Mouse (Mus musculus) heart, embryonic 12.5 days (tissue): Measurements from ENCODE around the gene Slc37a2. TPM values are rescaled to one million over a fixed set of nuclear protein-coding genes. Genes with fewer than 3 reads are reported as not detected.

Source experiments
- ATAC-seq: fragments of 200-750 bp; cut with Nextera tagmentation; 2 replicates; pipeline ENCODE4 v1.8.0; 2017; ENCODE audit warnings: moderate TSS enrichment, moderate library complexity; ENCODE audit not compliant: insufficient number of reproducible peaks, low FRiP score
- H3K27ac ChIP-seq: fragments of 300-500 bp; sonication (generic); 2 replicates; pipeline ENCODE4 v1.5.1; 2016; ENCODE audit warnings: mild to moderate bottlenecking, moderate library complexity; ENCODE audit not compliant: poor library complexity, severe bottlenecking
- H3K27me3 ChIP-seq: fragments of 300-500 bp; sonication (generic); replicated peaks from 2 replicates; pipeline ENCODE4 v1.6.1; 2016; ENCODE audit warnings: mild to moderate bottlenecking, moderate library complexity
- H3K36me3 ChIP-seq: fragments of 300-500 bp; sonication (generic); 2 replicates; pipeline ENCODE4 v1.6.1; 2016; ENCODE audit warnings: mild to moderate bottlenecking, moderate library complexity
- H3K4me1 ChIP-seq: fragments of 300-500 bp; sonication (generic); replicated peaks from 2 replicates; pipeline ENCODE4 v1.6.1; 2016; ENCODE audit warnings: mild to moderate bottlenecking
- H3K4me2 ChIP-seq: fragments of 300-500 bp; sonication (generic); 2 replicates; pipeline ENCODE4 v1.6.1; 2016; ENCODE audit warnings: mild to moderate bottlenecking, moderate library complexity
- H3K4me3 ChIP-seq: fragments of 300-500 bp; sonication (generic); 2 replicates; pipeline ENCODE4 v1.5.1; 2016; ENCODE audit warnings: mild to moderate bottlenecking
- H3K9ac ChIP-seq: fragments of 300-500 bp; sonication (generic); 2 replicates; pipeline ENCODE4 v1.6.1; 2016; ENCODE audit warnings: mild to moderate bottlenecking, moderate library complexity
- H3K9me3 ChIP-seq: fragments of 300-500 bp; sonication (generic); replicated peaks from 2 replicates; pipeline ENCODE4 v1.6.1; 2016; ENCODE audit warnings: mild to moderate bottlenecking, moderate library complexity
- WGBS: fragments of 180-500 bp; shearing (Covaris S2); methylation state at CpG from one replicate; pipeline ENCODE4 v1.1.7; 2016; 5-methylcytosine and 5-hydroxymethylcytosine counted together
- polyA plus RNA-seq: library from polyadenylated mRNA; unstranded; fragments of >200 nt; fragmentation: Nextera tagmentation; extraction: Ambion mirVana; gene quantifications from 2 replicates; pipeline ENCODE4 v1.2.1, GENCODE M21; 2016

The Slc37a2 gene
- polyA plus RNA-seq, 1 experiment from 2014 or later = 1.5 TPM

GRCm38 (mm10) chr9:37245810-37246209 is 9.7 kb downstream of the Slc37a2 start:
- WGBS = 75% methylated on average over 1 of the region's 1 CpGs
- Histone ChIP-seq H3K27me3 (no peaks in the 10 kb centered on the region), H3K27ac (no peak overlapping the region), H3K9me3 (no peaks in the 10 kb centered on the region), H3K9ac (no peak overlapping the region), H3K4me2 (no peak overlapping the region), H3K36me3 (no peaks in the 10 kb centered on the region), H3K4me1 (peaks cover 8% of the 10 kb centered on the region; the same call in 1 of the 2 replicates), H3K4me3 (no peak overlapping the region)
- no peak for ATAC-seq

- Histone ChIP-seq H3K9me3 (no peaks in the 10 kb centered on the region), H3K4me3 (no peak overlapping the region), H3K27me3 (no peaks in the 10 kb centered on the region), H3K36me3 (no peaks in the 10 kb centered on the region), H3K9ac (no peak overlapping the region), H3K27ac (no peak overlapping the region), H3K4me2 (no peak overlapping the region), H3K4me1 (peaks cover 8% of the 10 kb centered on the region; the same call in 1 of the 2 replicates)
- WGBS = 48% methylated on average over 2 of the region's 2 CpGs
- no peak for ATAC-seq
These were observed 10.1 kb downstream of the Slc37a2 start for GRCm38 (mm10) chr9:37245404-37245803.

- Histone ChIP-seq H3K4me1 (peaks cover 8% of the 10 kb centered on the region; the same call in 1 of the 2 replicates), H3K4me3 (no peak overlapping the region), H3K9me3 (no peaks in the 10 kb centered on the region), H3K27ac (no peak overlapping the region), H3K4me2 (no peak overlapping the region), H3K36me3 (no peaks in the 10 kb centered on the region), H3K27me3 (no peaks in the 10 kb centered on the region), H3K9ac (no peak overlapping the region)
- no peak for ATAC-seq
- WGBS = 75% methylated on average over 1 of the region's 1 CpGs
These were observed 10.9 kb downstream of the Slc37a2 start for GRCm38 (mm10) chr9:37244600-37244999.

GRCm38 (mm10) chr9:37242764-37243163 is 12.8 kb downstream of the Slc37a2 start:
- 75% methylated on average over 3 of the region's 3 CpGs for WGBS
- no peak for ATAC-seq

GRCm38 (mm10) chr9:37235951-37236737 is 19.4 kb downstream of the Slc37a2 start:
- Histone ChIP-seq H3K4me2 (no peak overlapping the region), H3K27ac (no peak overlapping the region), H3K27me3 (no peaks in the 10 kb centered on the region), H3K9me3 (no peaks in the 10 kb centered on the region), H3K9ac (no peak overlapping the region), H3K4me3 (no peak overlapping the region), H3K4me1 (no peaks in the 10 kb centered on the region), H3K36me3 (no peaks in the 10 kb centered on the region)
- ATAC-seq = no peak
- WGBS = 52% methylated on average over 4 of the region's 4 CpGs

More at GRCm38 (mm10) chr9:37242764-37243163, 12.8 kb downstream of the Slc37a2 start:
- Histone ChIP-seq H3K4me1 (0 out of 2 replicates have a peak, but pooled peaks cover 4% of the 10 kb centered on the region), H3K4me3 (no peak overlapping the region), H3K9me3 (no peaks in the 10 kb centered on the region), H3K36me3 (no peaks in the 10 kb centered on the region), H3K27ac (no peak overlapping the region), H3K27me3 (no peaks in the 10 kb centered on the region), H3K9ac (no peak overlapping the region), H3K4me2 (no peak overlapping the region)

- Histone ChIP-seq H3K4me2 (no peak overlapping the region), H3K27me3 (no peaks in the 10 kb centered on the region), H3K9ac (no peak overlapping the region), H3K9me3 (no peaks in the 10 kb centered on the region), H3K36me3 (no peaks in the 10 kb centered on the region), H3K4me3 (no peak overlapping the region), H3K27ac (no peak overlapping the region), H3K4me1 (no peaks in the 10 kb centered on the region)
- WGBS = 67% methylated on average over 22 of the region's 22 CpGs
- no peak for ATAC-seq
These were observed 23.0 kb downstream of the Slc37a2 start for GRCm38 (mm10) chr9:37232201-37233195.

GRCm38 (mm10) chr9:37230486-37231195 is 24.9 kb downstream of the Slc37a2 start:
- 85% methylated on average over 9 of the region's 9 CpGs for WGBS
- Histone ChIP-seq H3K4me1 (no peaks in the 10 kb centered on the region), H3K4me3 (no peak overlapping the region), H3K27me3 (no peaks in the 10 kb centered on the region), H3K27ac (no peak overlapping the region), H3K4me2 (no peak overlapping the region), H3K36me3 (no peaks in the 10 kb centered on the region), H3K9me3 (no peaks in the 10 kb centered on the region), H3K9ac (no peak overlapping the region)
- no peak for ATAC-seq

GRCm38 (mm10) chr9:37229880-37230325 is 25.6 kb downstream of the Slc37a2 start:
- H3K4me1 ChIP-seq = 0 out of 2 replicates have a peak, but pooled peaks cover 1% of the 10 kb centered on the region
- ATAC-seq = peak; percentile 53; the same call in 1 of the 2 replicates
- WGBS = 0% methylated on average over 1 of the region's 1 CpGs
- H3K36me3 ChIP-seq = no peaks in the 10 kb centered on the region
- no peak overlapping the region for H3K4me3 ChIP-seq
- H3K27me3 ChIP-seq = no peaks in the 10 kb centered on the region
- H3K9ac ChIP-seq = no peak overlapping the region
- H3K9me3 ChIP-seq = no peaks in the 10 kb centered on the region
- no peak overlapping the region for H3K4me2 ChIP-seq
- no peak overlapping the region for H3K27ac ChIP-seq

GRCm38 (mm10) chr9:37225581-37225980 is 30.0 kb downstream of the Slc37a2 start:
- H3K36me3 ChIP-seq = no peaks in the 10 kb centered on the region
- H3K4me3 ChIP-seq = no peak overlapping the region
- no peak for ATAC-seq
- no peak overlapping the region for H3K9ac ChIP-seq
- no peak overlapping the region for H3K27ac ChIP-seq
- H3K9me3 ChIP-seq = no peaks in the 10 kb centered on the region
- 83% methylated on average over 1 of the region's 1 CpGs for WGBS
- H3K27me3 ChIP-seq = no peaks in the 10 kb centered on the region
- H3K4me1 ChIP-seq = 0 out of 2 replicates have a peak, but pooled peaks cover 4% of the 10 kb centered on the region
- H3K4me2 ChIP-seq = no peak overlapping the region

GRCm38 (mm10) chr9:37220755-37221154 is 34.8 kb downstream of the Slc37a2 start:
- Histone ChIP-seq H3K9ac (no peak overlapping the region), H3K9me3 (0 out of 2 replicates have a peak, but pooled peaks cover 4% of the 10 kb centered on the region), H3K36me3 (no peaks in the 10 kb centered on the region), H3K4me3 (no peak overlapping the region), H3K27me3 (no peaks in the 10 kb centered on the region), H3K4me2 (no peak overlapping the region), H3K4me1 (0 out of 2 replicates have a peak, but pooled peaks cover 4% of the 10 kb centered on the region), H3K27ac (no peak overlapping the region)
- no peak for ATAC-seq
- 85% methylated on average over 8 of the region's 8 CpGs for WGBS
